Mouse (Mus musculus) urinary bladder, postnatal 36 days (tissue): ENCODE measurements around the gene Kdelc2.

Experiments used
- DNase-seq, 2 experiments: peaks; one replicate each; pipeline ENCODE4 v3.0.0; 2022; ENCODE audit warnings: low spot score in 2 of 2, mixed read lengths in 1 of 2

The Kdelc2 gene

GRCm38 (mm10) chr9:53383951-53384866 lies at the start of gene Kdelc2:
Kdelc2 (plus strand) TSS chr9:53384025.
- peak; percentile 77 to 82 for DNase-seq

GRCm38 (mm10) chr9:53335131-53335530 lies 48.7 kb upstream of the Kdelc2 start:
- no peak for DNase-seq

- no peak for DNase-seq
Observed at GRCm38 (mm10) chr9:53339603-53340002, 44.2 kb upstream of the Kdelc2 start.

- no peak for DNase-seq
Observed at GRCm38 (mm10) chr9:53340328-53340916, 43.4 kb upstream of the Kdelc2 start.

GRCm38 (mm10) chr9:53340969-53341368 lies 42.9 kb upstream of the Kdelc2 start:
- DNase-seq = peak; percentile 10 to 23

GRCm38 (mm10) chr9:53341981-53342380 lies 41.8 kb upstream of the Kdelc2 start:
- no peak for DNase-seq

GRCm38 (mm10) chr9:53344646-53345432 lies 39.0 kb upstream of the Kdelc2 start:
- DNase-seq = no peak

- no peak for DNase-seq
Observed at GRCm38 (mm10) chr9:53345728-53346127, 38.1 kb upstream of the Kdelc2 start.

GRCm38 (mm10) chr9:53346402-53346801 lies 37.4 kb upstream of the Kdelc2 start:
- no peak for DNase-seq

- DNase-seq = no peak
Observed at GRCm38 (mm10) chr9:53349211-53349610, 34.6 kb upstream of the Kdelc2 start.

GRCm38 (mm10) chr9:53350331-53350730 lies 33.5 kb upstream of the Kdelc2 start:
- DNase-seq = no peak

GRCm38 (mm10) chr9:53351899-53352298 lies 31.9 kb upstream of the Kdelc2 start:
- no peak for DNase-seq

GRCm38 (mm10) chr9:53353161-53353560 lies 30.7 kb upstream of the Kdelc2 start:
- DNase-seq = no peak

GRCm38 (mm10) chr9:53356219-53357155 lies 27.3 kb upstream of the Kdelc2 start:
- peak; percentile 61 to 67 for DNase-seq

- DNase-seq = no peak
Observed at GRCm38 (mm10) chr9:53371339-53371738, 12.5 kb upstream of the Kdelc2 start.

- DNase-seq = peak; percentile 36 to 48
Observed at GRCm38 (mm10) chr9:53375907-53376306, 7.9 kb upstream of the Kdelc2 start.

- DNase-seq = no peak
Observed at GRCm38 (mm10) chr9:53376820-53377219, 7.0 kb upstream of the Kdelc2 start.

- no peak for DNase-seq
Observed at GRCm38 (mm10) chr9:53377597-53377996, 6.2 kb upstream of the Kdelc2 start.

GRCm38 (mm10) chr9:53378171-53378570 lies 5.7 kb upstream of the Kdelc2 start:
- no peak for DNase-seq

- no peak for DNase-seq
Observed at GRCm38 (mm10) chr9:53380595-53380994, 3.2 kb upstream of the Kdelc2 start.

- DNase-seq = no peak
Observed at GRCm38 (mm10) chr9:53381113-53381615, 2.7 kb upstream of the Kdelc2 start.
